Mouse (Mus musculus) MEL (cell line): ENCODE data around the gene Fbln2.
"Not testable (repeated sequence)": the region's sequence is repeated elsewhere in the genome, so short reads cannot be mapped to it uniquely, and the experiment has no call there.

Source experiments
- EP300 ChIP-seq, 2 experiments: IDR thresholded peaks; 2 replicates each; pipeline ENCODE4 v1.6.1; 2011; ENCODE audit warnings: improper control_type of control experiment in 2 of 2, low read length in 2 of 2, low read depth in 1 of 2, mild to moderate bottlenecking in 1 of 2
- TCF12 ChIP-seq: IDR thresholded peaks from 2 replicates; pipeline ENCODE4 v1.6.1; 2014; ENCODE audit warnings: low read depth, mild to moderate bottlenecking, inconsistent platforms, low read length, improper control_type of control experiment, moderate library complexity

DNA sequence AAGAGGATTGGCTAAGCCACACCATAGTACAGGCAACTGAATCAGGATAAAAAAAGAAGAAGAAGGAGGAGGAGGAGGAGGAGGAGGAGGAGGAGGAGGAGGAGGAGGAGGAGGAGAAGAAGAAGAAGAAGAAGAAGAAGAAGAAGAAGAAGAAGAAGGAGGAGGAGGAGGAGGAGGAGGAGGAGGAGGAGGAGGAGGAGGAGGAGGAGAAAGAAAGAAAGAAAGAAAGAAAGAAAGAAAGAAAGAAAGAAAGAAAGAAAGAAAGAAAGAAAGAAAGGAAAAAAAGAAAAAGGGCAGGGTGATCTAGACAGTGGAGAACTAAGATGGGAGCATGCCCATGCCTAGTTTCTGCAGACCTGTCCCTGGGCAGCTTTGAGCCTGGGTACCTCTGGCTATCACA is at the start of gene Fbln2:
- TF ChIP-seq TCF12; EP300 (IDR thresholded peaks at IDR 0.05; ENCODE audit: low read depth in 1 of 2, low read length in 2 of 2): not testable (repeated sequence)
